Mouse (Mus musculus): ENCODE measurements around the gene Adamts15. TPM values are rescaled to one million over a fixed set of nuclear protein-coding genes. Genes with fewer than 3 reads are reported as not detected.

The Adamts15 gene
- total RNA-seq, 1 experiment = 2.0 TPM

GRCm38 (mm10) chr9:30945276-30945675, 23.0 kb upstream of the Adamts15 start:
- H3K4me3 ChIP-seq (ENCODE audit: insufficient read depth in 1 of 2, low read depth in 1 of 2, low read length in 2 of 2, poor library complexity in 1 of 2, severe bottlenecking in 1 of 2) = no peak overlapping the region
- H3K4me1 ChIP-seq (ENCODE audit: control insufficient read depth in 2 of 2, insufficient read depth in 2 of 2, low read length in 2 of 2, poor library complexity in 1 of 2) = peaks cover 0 to 7% of the 10 kb centered on the region in 2 experiments; a peak in 1 of 4 replicates
- TF ChIP-seq HCFC1 (IDR thresholded peaks at IDR 0.05; ENCODE audit: borderline replicate concordance, insufficient read depth, low read length) (no peak), ZC3H11A (IDR thresholded peaks at IDR 0.05; ENCODE audit: borderline replicate concordance, low read depth, low read length) (no peak), ZNF384 (IDR thresholded peaks at IDR 0.05; ENCODE audit: low read depth, low read length) (no peak), CHD2 (IDR thresholded peaks at IDR 0.05; ENCODE audit: low read depth, low read length) (no peak), MAFK (IDR thresholded peaks at IDR 0.05; ENCODE audit: insufficient read depth, low read depth, low read length) (no peak)
- H3K27ac ChIP-seq (ENCODE audit: insufficient read depth, low read depth, low read length, poor library complexity, severe bottlenecking) = no peak overlapping the region
- H3K9me3 ChIP-seq (ENCODE audit: control insufficient read depth, insufficient read depth, low read depth, low read length) = no peaks in the 10 kb centered on the region
- DNase-seq (ENCODE audit: low read depth, low spot score) = no peak
- no peak overlapping the region for H3K9ac ChIP-seq (ENCODE audit: insufficient read depth, low read depth, low read length, poor library complexity, severe bottlenecking)
- H3K36me3 ChIP-seq (ENCODE audit: control insufficient read depth, insufficient read depth, low read length, poor library complexity, severe bottlenecking) = no peaks in the 10 kb centered on the region
- in situ Hi-C loops (cut with MboI; ENCODE audit: low sequenced_read_pairs in 2 of 2, unreplicated experiment in 2 of 2) = loop anchor here in 1 of 2 experiments (10.0 kb wide), 1 partner anchor 470 kb away; no protein-coding TSS in a partner anchor

GRCm38 (mm10) chr9:30944234-30944633, 22.0 kb upstream of the Adamts15 start:
- DNase-seq (ENCODE audit: low read depth, low spot score) = no peak
- Histone ChIP-seq H3K4me3 (ENCODE audit: insufficient read depth in 1 of 2, low read depth in 1 of 2, low read length in 2 of 2, poor library complexity in 1 of 2, severe bottlenecking in 1 of 2) (no peak overlapping the region), H3K4me1 (ENCODE audit: control insufficient read depth in 2 of 2, insufficient read depth in 2 of 2, low read length in 2 of 2, poor library complexity in 1 of 2) (peaks cover 0 to 7% of the 10 kb centered on the region in 2 experiments; a peak in 1 of 4 replicates), H3K36me3 (ENCODE audit: control insufficient read depth, insufficient read depth, low read length, poor library complexity, severe bottlenecking) (no peaks in the 10 kb centered on the region), H3K9me3 (ENCODE audit: control insufficient read depth, insufficient read depth, low read depth, low read length) (no peaks in the 10 kb centered on the region), H3K27ac (ENCODE audit: insufficient read depth, low read depth, low read length, poor library complexity, severe bottlenecking) (no peak overlapping the region), H3K9ac (ENCODE audit: insufficient read depth, low read depth, low read length, poor library complexity, severe bottlenecking) (no peak overlapping the region)
- TF ChIP-seq ZC3H11A (IDR thresholded peaks at IDR 0.05; ENCODE audit: borderline replicate concordance, low read depth, low read length) (no peak), MAFK (IDR thresholded peaks at IDR 0.05; ENCODE audit: insufficient read depth, low read depth, low read length) (peak; percentile 96), HCFC1 (IDR thresholded peaks at IDR 0.05; ENCODE audit: borderline replicate concordance, insufficient read depth, low read length) (no peak), CHD2 (IDR thresholded peaks at IDR 0.05; ENCODE audit: low read depth, low read length) (no peak), ZNF384 (IDR thresholded peaks at IDR 0.05; ENCODE audit: low read depth, low read length) (no peak)
- in situ Hi-C loops (cut with MboI; ENCODE audit: low sequenced_read_pairs in 2 of 2, unreplicated experiment in 2 of 2) = loop anchor here (5.0 to 10.0 kb wide), 3 partner anchors 143 to 469 kb away; no protein-coding TSS in a partner anchor

GRCm38 (mm10) chr9:30943341-30943740, 21.1 kb upstream of the Adamts15 start:
- H3K4me3 ChIP-seq (ENCODE audit: insufficient read depth in 1 of 2, low read depth in 1 of 2, low read length in 2 of 2, poor library complexity in 1 of 2, severe bottlenecking in 1 of 2) = peak overlapping the region; percentile 64 to 75
- H3K4me1 ChIP-seq (ENCODE audit: control insufficient read depth in 2 of 2, insufficient read depth in 2 of 2, low read length in 2 of 2, poor library complexity in 1 of 2) = peaks cover 0 to 7% of the 10 kb centered on the region in 2 experiments; a peak in 1 of 4 replicates
- no peak overlapping the region for H3K27ac ChIP-seq (ENCODE audit: insufficient read depth, low read depth, low read length, poor library complexity, severe bottlenecking)
- in situ Hi-C loops (cut with MboI; ENCODE audit: low sequenced_read_pairs in 2 of 2, unreplicated experiment in 2 of 2) = loop anchor here (5.0 to 10.0 kb wide), 3 partner anchors 144 to 469 kb away; no protein-coding TSS in a partner anchor
- H3K36me3 ChIP-seq (ENCODE audit: control insufficient read depth, insufficient read depth, low read length, poor library complexity, severe bottlenecking) = no peaks in the 10 kb centered on the region
- peak overlapping the region; percentile 21 for H3K9ac ChIP-seq (ENCODE audit: insufficient read depth, low read depth, low read length, poor library complexity, severe bottlenecking)
- no peak for DNase-seq (ENCODE audit: low read depth, low spot score)
- TF ChIP-seq ZNF384 (IDR thresholded peaks at IDR 0.05; ENCODE audit: low read depth, low read length) (no peak), HCFC1 (IDR thresholded peaks at IDR 0.05; ENCODE audit: borderline replicate concordance, insufficient read depth, low read length) (no peak), ZC3H11A (IDR thresholded peaks at IDR 0.05; ENCODE audit: borderline replicate concordance, low read depth, low read length) (no peak), MAFK (IDR thresholded peaks at IDR 0.05; ENCODE audit: insufficient read depth, low read depth, low read length) (no peak)
- no peaks in the 10 kb centered on the region for H3K9me3 ChIP-seq (ENCODE audit: control insufficient read depth, insufficient read depth, low read depth, low read length)

GRCm38 (mm10) chr9:30942512-30943313, 20.5 kb upstream of the Adamts15 start, which contains the start of gene Adamts8:
Gene Adamts8 (plus strand): TSS chr9:30942562.
- Histone ChIP-seq H3K9ac (ENCODE audit: insufficient read depth, low read depth, low read length, poor library complexity, severe bottlenecking) (peak within 1 kb of the TSS; percentile 21), H3K4me3 (ENCODE audit: insufficient read depth in 1 of 2, low read depth in 1 of 2, low read length in 2 of 2, poor library complexity in 1 of 2, severe bottlenecking in 1 of 2) (peak within 1 kb of the TSS; percentile 64 to 75), H3K4me1 (ENCODE audit: control insufficient read depth in 2 of 2, insufficient read depth in 2 of 2, low read length in 2 of 2, poor library complexity in 1 of 2) (peaks cover 0 to 7% of the 10 kb centered on the region in 2 experiments; a peak in 1 of 4 replicates), H3K27ac (ENCODE audit: insufficient read depth, low read depth, low read length, poor library complexity, severe bottlenecking) (no peak within 1 kb of the TSS), H3K9me3 (ENCODE audit: control insufficient read depth, insufficient read depth, low read depth, low read length) (no peaks in the 10 kb centered on the region), H3K36me3 (ENCODE audit: control insufficient read depth, insufficient read depth, low read length, poor library complexity, severe bottlenecking) (no peaks in the 10 kb centered on the region)
- in situ Hi-C loops (cut with MboI; ENCODE audit: low sequenced_read_pairs in 2 of 2, unreplicated experiment in 2 of 2) = loop anchor here (5.0 to 10.0 kb wide), 3 partner anchors 145 to 468 kb away; no protein-coding TSS in a partner anchor
- TF ChIP-seq HCFC1 (IDR thresholded peaks at IDR 0.05; ENCODE audit: borderline replicate concordance, insufficient read depth, low read length) (no peak), ZC3H11A (IDR thresholded peaks at IDR 0.05; ENCODE audit: borderline replicate concordance, low read depth, low read length) (no peak), CHD2 (IDR thresholded peaks at IDR 0.05; ENCODE audit: low read depth, low read length) (no peak), ZNF384 (IDR thresholded peaks at IDR 0.05; ENCODE audit: low read depth, low read length) (no peak), MAFK (IDR thresholded peaks at IDR 0.05; ENCODE audit: insufficient read depth, low read depth, low read length) (no peak)
- DNase-seq (ENCODE audit: low read depth, low spot score) = peak; percentile 35

Data from ES-E14 (cell line).